Mouse (Mus musculus): Measurements from ENCODE around the gene Wdr90. TPM values are rescaled to one million over a fixed set of nuclear protein-coding genes. Genes with fewer than 3 reads are reported as not detected.
"Not testable (repeated sequence)": the region's sequence is repeated elsewhere in the genome, so short reads cannot be mapped to it uniquely, and the experiment has no call there.

Gene Wdr90
- total RNA-seq, 2 experiments from 2014 or later = 4.6 to 47.4 TPM

- 0 out of 2 replicates have a peak, but pooled peaks have one; percentile 23 for ATAC-seq (replicated peaks; ENCODE audit: low FRiP score, low TSS enrichment, poor library complexity, severe bottlenecking)
Observed at GRCm38 (mm10) chr17:25818851-25819780, 42.2 kb downstream of the Wdr90 start.

- ATAC-seq (replicated peaks; ENCODE audit: low FRiP score, low TSS enrichment, poor library complexity, severe bottlenecking) = no peak
Observed at GRCm38 (mm10) chr17:25817662-25818061, 43.6 kb downstream of the Wdr90 start.

- peak; percentile 69 for ATAC-seq (replicated peaks; ENCODE audit: low FRiP score, low TSS enrichment, poor library complexity, severe bottlenecking)
Observed at GRCm38 (mm10) chr17:25813471-25813870, 47.8 kb downstream of the Wdr90 start.

- no peak for ATAC-seq (replicated peaks; ENCODE audit: low FRiP score, low TSS enrichment, poor library complexity, severe bottlenecking)
Observed at GRCm38 (mm10) chr17:25810890-25811289, 50.4 kb downstream of the Wdr90 start.

- no peak for ATAC-seq (replicated peaks; ENCODE audit: low FRiP score, low TSS enrichment, poor library complexity, severe bottlenecking)
Observed at GRCm38 (mm10) chr17:25809606-25810340, 51.5 kb downstream of the Wdr90 start.

GRCm38 (mm10) chr17:25808789-25809605 is 52.3 kb downstream of the Wdr90 start, which contains the start of gene Fbxl16:
TSS of gene Fbxl16 (plus strand) at chr17:25809085.
- ATAC-seq (replicated peaks; ENCODE audit: low FRiP score, low TSS enrichment, poor library complexity, severe bottlenecking) = no peak

GRCm38 (mm10) chr17:25808028-25808427 is 53.3 kb downstream of the Wdr90 start:
- no peak for ATAC-seq (replicated peaks; ENCODE audit: low FRiP score, low TSS enrichment, poor library complexity, severe bottlenecking)

- not testable (repeated sequence) for ATAC-seq (replicated peaks; ENCODE audit: low FRiP score, low TSS enrichment, poor library complexity, severe bottlenecking)
Observed at GRCm38 (mm10) chr17:25807452-25807851, 53.8 kb downstream of the Wdr90 start.

- ATAC-seq (replicated peaks; ENCODE audit: low FRiP score, low TSS enrichment, poor library complexity, severe bottlenecking) = no peak
Observed at GRCm38 (mm10) chr17:25806507-25806906, 54.8 kb downstream of the Wdr90 start.

GRCm38 (mm10) chr17:25802825-25803517 is 58.3 kb downstream of the Wdr90 start:
- no peak for ATAC-seq (replicated peaks; ENCODE audit: low FRiP score, low TSS enrichment, poor library complexity, severe bottlenecking)

- ATAC-seq (replicated peaks; ENCODE audit: low FRiP score, low TSS enrichment, poor library complexity, severe bottlenecking) = peak; percentile 71
Observed at GRCm38 (mm10) chr17:25801029-25801428, 60.3 kb downstream of the Wdr90 start.

GRCm38 (mm10) chr17:25796951-25797369 is 64.3 kb downstream of the Wdr90 start, which contains the start of gene Metrn:
TSS of gene Metrn (minus strand) at chr17:25797136.
- ATAC-seq (replicated peaks; ENCODE audit: low FRiP score, low TSS enrichment, poor library complexity, severe bottlenecking) = peak; percentile 62

GRCm38 (mm10) chr17:25796211-25796771 is 65.0 kb downstream of the Wdr90 start:
- ATAC-seq (replicated peaks; ENCODE audit: low FRiP score, low TSS enrichment, poor library complexity, severe bottlenecking) = no peak

GRCm38 (mm10) chr17:25795609-25796092 is 65.7 kb downstream of the Wdr90 start, which contains the start of gene AC134908.4:
TSS of gene AC134908.4 (minus strand) at chr17:25795659.
- ATAC-seq (replicated peaks; ENCODE audit: low FRiP score, low TSS enrichment, poor library complexity, severe bottlenecking) = no peak

GRCm38 (mm10) chr17:25794998-25795397 is 66.3 kb downstream of the Wdr90 start:
- ATAC-seq (replicated peaks; ENCODE audit: low FRiP score, low TSS enrichment, poor library complexity, severe bottlenecking) = no peak

Measured in megakaryocyte-erythroid progenitor cell, adult 5-6 weeks (primary cell).